ENCODE assay signal across 8 mouse cellular contexts in the genomic region with DNA sequence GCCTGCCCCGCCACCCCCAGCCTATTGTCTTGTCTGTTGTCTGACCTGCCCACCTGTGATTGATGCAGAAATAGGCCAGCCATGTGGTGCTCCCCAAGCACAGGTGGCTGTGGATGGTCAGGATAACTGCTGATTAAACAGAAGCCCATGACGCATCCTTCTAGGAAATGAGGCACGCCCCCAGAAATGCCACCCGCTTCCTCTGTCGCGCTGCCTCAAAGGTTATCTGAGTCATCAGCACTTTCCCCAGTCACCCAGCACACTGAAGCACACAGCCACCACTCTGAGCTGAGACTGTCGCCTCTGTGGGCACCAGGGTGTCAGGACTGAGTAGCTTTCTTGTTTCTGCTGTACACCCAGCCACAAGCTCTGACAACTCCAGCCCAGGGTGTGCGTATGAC. TPM values are rescaled to one million over a fixed set of nuclear protein-coding genes. Genes with fewer than 3 reads are reported as not detected.
DNase-seq lines count a peak whose midpoint lies in the region; ATAC-seq and TF ChIP-seq lines count a peak whose summit lies in the region.

No protein-coding gene starts in this region.

- ATAC-seq in intestine, postnatal 0 days, result peak; percentile 34; the same call in 1 of the 2 replicates
- peak; percentile 75 for ATAC-seq in liver, embryonic 15.5 days (ENCODE audit: insufficient read depth)
- no peak for ATAC-seq in midbrain, postnatal 0 days (ENCODE audit: low FRiP score)

- no peak overlapping the region for H3K9ac ChIP-seq in intestine, postnatal 0 days (ENCODE audit: low read depth, low read length)
- H3K9ac ChIP-seq in liver, embryonic 15.5 days, result peak overlapping the region; percentile 47
- H3K9ac ChIP-seq in midbrain, postnatal 0 days (replicated peaks; ENCODE audit: low read length, poor library complexity, severe bottlenecking), result no peak overlapping the region

- intact Hi-C loops in gastrocnemius, adult 2 months (cut with DNase I), result no loop called here
- intact Hi-C loops in gastrocnemius, postnatal 36 days (cut with DNase I), result no loop called here

- peak overlapping the region; percentile 46 for H3K27ac ChIP-seq in gastrocnemius, adult 2 months
- H3K27ac ChIP-seq in intestine, postnatal 0 days (ENCODE audit: low read depth, low read length), result peak overlapping the region; percentile 69; the same call in 1 of the 2 replicates
- H3K27ac ChIP-seq in liver, embryonic 15.5 days (replicated peaks), result peak overlapping the region; percentile 91
- H3K27ac ChIP-seq in midbrain, postnatal 0 days (ENCODE audit: low read depth, low read length), result no peak overlapping the region

- peak; percentile 46 for DNase-seq in gastrocnemius, adult 2 months
- no peak for DNase-seq in gastrocnemius, postnatal 36 days
- DNase-seq in CD4-positive, CD25-positive, alpha-beta regulatory T cell, adult 2 months (ENCODE audit: low read depth, low spot score), result peak; percentile 85
- peak; percentile 83 for DNase-seq in cerebellum, adult 11-12 months
- DNase-seq in right cerebral cortex, postnatal 25 days, result peak; percentile 54
- DNase-seq in midbrain, postnatal 0 days (ENCODE audit: low spot score), result no peak

- 40% methylated on average over 8 of the region's 8 CpGs for WGBS in intestine, postnatal 0 days
- WGBS in liver, embryonic 15.5 days (ENCODE audit: insufficient replicate concordance), result 8% methylated on average over 8 of the region's 8 CpGs
- WGBS in midbrain, postnatal 0 days, result 78% methylated on average over 8 of the region's 8 CpGs

- H3K27me3 ChIP-seq in intestine, postnatal 0 days (replicated peaks; ENCODE audit: control insufficient read depth, insufficient read depth, low read length), result no peaks in the 10 kb centered on the region
- H3K27me3 ChIP-seq in liver, embryonic 15.5 days, result no peaks in the 10 kb centered on the region
- no peaks in the 10 kb centered on the region for H3K27me3 ChIP-seq in midbrain, postnatal 0 days (ENCODE audit: insufficient read depth, low read length)

- H3K36me3 ChIP-seq in intestine, postnatal 0 days (ENCODE audit: control insufficient read depth, insufficient read depth), result no peaks in the 10 kb centered on the region
- no peaks in the 10 kb centered on the region for H3K36me3 ChIP-seq in liver, embryonic 15.5 days (replicated peaks)
- H3K36me3 ChIP-seq in midbrain, postnatal 0 days (ENCODE audit: insufficient read depth, low read length), result no peaks in the 10 kb centered on the region

- peaks cover 27% of the 10 kb centered on the region for H3K4me1 ChIP-seq in intestine, postnatal 0 days (replicated peaks; ENCODE audit: control insufficient read depth, insufficient read depth, low read length)
- peaks cover 94% of the 10 kb centered on the region for H3K4me1 ChIP-seq in liver, embryonic 15.5 days (replicated peaks)
- 0 out of 2 replicates have a peak, but pooled peaks cover 13% of the 10 kb centered on the region for H3K4me1 ChIP-seq in midbrain, postnatal 0 days (ENCODE audit: insufficient read depth, low read length)

- no peaks in the 10 kb centered on the region for H3K9me3 ChIP-seq in intestine, postnatal 0 days (ENCODE audit: control insufficient read depth)
- no peaks in the 10 kb centered on the region for H3K9me3 ChIP-seq in liver, embryonic 15.5 days (replicated peaks)
- H3K9me3 ChIP-seq in midbrain, postnatal 0 days (ENCODE audit: low read length), result no peaks in the 10 kb centered on the region

- H3K4me3 ChIP-seq in gastrocnemius, adult 2 months, result no peak overlapping the region
- H3K4me3 ChIP-seq in intestine, postnatal 0 days (ENCODE audit: low read depth, low read length), result no peak overlapping the region
- H3K4me3 ChIP-seq in liver, embryonic 15.5 days (replicated peaks), result peak overlapping the region; percentile 26; the same call in 1 of the 2 replicates
- no peak overlapping the region for H3K4me3 ChIP-seq in midbrain, postnatal 0 days (ENCODE audit: low read depth, low read length)

- no peak overlapping the region for H3K4me2 ChIP-seq in intestine, postnatal 0 days (replicated peaks; ENCODE audit: low read depth)
- H3K4me2 ChIP-seq in liver, embryonic 15.5 days, result peak overlapping the region; percentile 60
- H3K4me2 ChIP-seq in midbrain, postnatal 0 days (ENCODE audit: low read depth, low read length, poor library complexity, severe bottlenecking), result no peak overlapping the region

- TF ChIP-seq CTCF in gastrocnemius, adult 2 months (IDR thresholded peaks at IDR 0.05), result no peak
- TF ChIP-seq CTCF in intestine, postnatal 0 days (IDR thresholded peaks at IDR 0.05; ENCODE audit: low read depth), result no peak
- TF ChIP-seq CTCF in midbrain, postnatal 0 days (IDR thresholded peaks at IDR 0.05), result no peak

RNA-seq across cellular contexts. Expression of a gene that starts 24.9 kb away (rescaled TPM):
- total RNA-seq in gastrocnemius, adult 2 months (2021), result 10 to 100 TPM in 1 of 2 experiments, 1 to 10 TPM in 1; 4.9 to 10.7 TPM
- total RNA-seq in gastrocnemius, postnatal 36 days (2021), result 10 to 100 TPM in 1 of 2 experiments, 1 to 10 TPM in 1; 6.9 to 11.2 TPM
- polyA plus RNA-seq in intestine, postnatal 0 days (2015; fragmentation: Nextera tagmentation; extraction: Ambion mirVana), result 70.9 and 84.5 TPM in 2 replicates
- polyA plus RNA-seq in liver, embryonic 15.5 days (2015; fragmentation: Nextera tagmentation; extraction: Ambion mirVana), result 36.2 and 37.3 TPM in 2 replicates
- 21.8 and 22.8 TPM in 2 replicates for total RNA-seq in midbrain, postnatal 0 days (2014; rRNA removed)
- polyA plus RNA-seq in midbrain, postnatal 0 days (2015; fragmentation: Nextera tagmentation; extraction: Ambion mirVana), result 56.0 and 62.8 TPM in 2 replicates

Comparison
In these comparisons a context has a peak if more than half of its experiments do, and no peak if none do; other contexts are left out.
1. DNase-seq: peak in gastrocnemius, adult 2 months (single experiment), CD4-positive, CD25-positive, alpha-beta regulatory T cell, adult 2 months (single experiment), cerebellum, adult 11-12 months (single experiment) and right cerebral cortex, postnatal 25 days (single experiment); none in gastrocnemius, postnatal 36 days (0 of 2) and midbrain, postnatal 0 days (single experiment).